Mouse (Mus musculus): Measurements from ENCODE around the gene Nkx2-5.

DNA sequence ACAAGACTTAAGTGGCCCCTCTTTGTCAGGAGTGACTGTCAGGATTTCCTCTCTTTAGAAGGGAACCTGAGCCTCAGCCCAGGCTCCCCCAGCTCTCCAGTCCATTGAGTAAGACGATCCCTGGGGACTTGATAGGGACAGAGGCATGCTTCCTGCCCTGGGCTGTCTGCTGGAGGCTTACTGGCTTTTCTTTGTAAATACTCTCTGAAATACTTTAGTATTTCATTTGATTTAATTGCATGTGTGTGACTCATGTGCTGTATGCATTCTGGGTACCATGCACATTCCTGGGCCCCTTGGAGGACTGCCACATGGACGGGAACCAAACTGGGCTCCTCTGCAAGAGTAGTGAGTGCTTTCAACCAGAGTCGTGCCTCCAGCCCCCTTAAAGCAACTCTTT is 43.1 kb upstream of the Nkx2-5 start:
- no peak for TF ChIP-seq POLR2A (IDR thresholded peaks at IDR 0.05; ENCODE audit: low read depth, low read length)
- TF ChIP-seq CTCF (conservative IDR thresholded peaks at IDR 0.05; ENCODE audit: insufficient read depth, insufficient read length, low read depth, low read length): no peak
